Mouse (Mus musculus): ENCODE measurements around the gene Gpr37l1.
"Not testable (repeated sequence)": the region's sequence is repeated elsewhere in the genome, so short reads cannot be mapped to it uniquely, and the experiment has no call there.

Gpr37l1 gene

DNA sequence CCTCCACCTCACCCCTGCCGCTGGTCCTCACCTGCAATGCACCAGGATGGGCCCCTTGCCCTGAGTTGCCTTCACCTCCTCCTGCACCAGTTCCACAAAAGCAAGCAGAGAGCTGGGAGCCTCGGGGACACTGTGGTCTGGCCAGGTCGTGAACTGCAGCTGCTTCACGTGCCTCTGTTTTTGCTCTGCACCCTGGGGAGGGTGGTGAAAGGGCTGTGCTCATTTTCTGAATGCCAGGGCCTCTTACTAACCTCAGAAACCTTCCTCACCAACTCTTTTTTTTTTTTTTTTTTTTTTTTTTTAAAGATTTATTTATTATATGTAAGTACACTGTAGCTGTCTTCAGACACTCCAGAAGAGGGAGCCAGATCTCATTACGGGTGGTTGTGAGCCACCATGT lies 56.2 kb downstream of the Gpr37l1 start:
- DNase-seq = not testable (repeated sequence)
